Comparison of ENCODE assay signal across 18 mouse cellular contexts in genomic region chr5:139906507-139906906, GRCm38 (mm10). TPM values are rescaled to one million over a fixed set of nuclear protein-coding genes. Genes with fewer than 3 reads are reported as not detected.
DNase-seq lines count a peak whose midpoint lies in the region; ATAC-seq and TF ChIP-seq lines count a peak whose summit lies in the region.
"Had no signal": no experiment of that assay in that cellular context is flagged by ENCODE, and none has a peak within 500 bp of the region (broad histone marks: within the 10 kb centered on the region; RNA-seq: fewer than 3 reads in every experiment).

No protein-coding gene starts in this region.

- peak overlapping the region; percentile 96 for H3K4me2 ChIP-seq in hindbrain, embryonic 14.5 days (replicated peaks)
- H3K4me2 ChIP-seq in neural tube, embryonic 13.5 days = peak overlapping the region; percentile 97

- no peak for TF ChIP-seq CTCF in kidney, adult 2 months (conservative IDR thresholded peaks at IDR 0.05; ENCODE audit: insufficient read depth, insufficient read length, low read depth, low read length)
- TF ChIP-seq CTCF in gastrocnemius, adult 2 months (IDR thresholded peaks at IDR 0.05) = no peak

- no peak for ATAC-seq in hindbrain, embryonic 14.5 days (ENCODE audit: low FRiP score)
- ATAC-seq in neural tube, embryonic 13.5 days (ENCODE audit: low read depth) = no peak
- no peak for ATAC-seq in erythroblast, adult 5-6 weeks (replicated peaks; ENCODE audit: low FRiP score, poor library complexity, severe bottlenecking)
- ATAC-seq: activated CD4-positive, CD25-positive, alpha-beta regulatory T cell, adult 4 months; liver, embryonic 12.5 days had no signal

- 0 out of 2 replicates have a peak, but pooled peaks cover 8% of the 10 kb centered on the region for H3K4me1 ChIP-seq in kidney, adult 2 months (ENCODE audit: control insufficient read depth, insufficient read depth, low read length)
- H3K4me1 ChIP-seq in hindbrain, embryonic 14.5 days (replicated peaks; ENCODE audit: control insufficient read depth, insufficient read depth, low read length) = peaks cover 30% of the 10 kb centered on the region
- peaks cover 44% of the 10 kb centered on the region for H3K4me1 ChIP-seq in neural tube, embryonic 13.5 days (replicated peaks)

- H3K9me3 ChIP-seq in hindbrain, embryonic 14.5 days (ENCODE audit: control insufficient read depth, low read length) = no peaks in the 10 kb centered on the region
- H3K9me3 ChIP-seq in neural tube, embryonic 13.5 days = no peaks in the 10 kb centered on the region
- H3K9me3 ChIP-seq: heart, embryonic 12.5 days; limb, embryonic 12.5 days; liver, embryonic 12.5 days; midbrain, embryonic 12.5 days had no signal

- H3K27me3 ChIP-seq in kidney, adult 2 months (replicated peaks; ENCODE audit: control insufficient read depth, insufficient read depth, low read length) = peaks cover 3% of the 10 kb centered on the region; the same call in 1 of the 2 replicates
- H3K27me3 ChIP-seq in hindbrain, embryonic 14.5 days (ENCODE audit: control insufficient read depth, insufficient read depth, low read length) = peaks cover 45% of the 10 kb centered on the region
- H3K27me3 ChIP-seq in neural tube, embryonic 13.5 days = peaks cover 53% of the 10 kb centered on the region
- H3K27me3 ChIP-seq: Patski had no signal

- no peak overlapping the region for H3K27ac ChIP-seq in kidney, adult 2 months (ENCODE audit: insufficient read depth, low read depth, low read length)
- H3K27ac ChIP-seq in hindbrain, embryonic 14.5 days = no peak overlapping the region
- no peak overlapping the region for H3K27ac ChIP-seq in neural tube, embryonic 13.5 days (replicated peaks)
- H3K27ac ChIP-seq in gastrocnemius, adult 2 months = no peak overlapping the region
- H3K27ac ChIP-seq: limb, embryonic 12.5 days; liver, embryonic 12.5 days; midbrain, embryonic 12.5 days had no signal

- TF ChIP-seq POLR2A in kidney, adult 2 months (IDR thresholded peaks at IDR 0.05; ENCODE audit: low read depth, low read length) = no peak

- H3K9ac ChIP-seq in hindbrain, embryonic 14.5 days = peak overlapping the region; percentile 25; the same call in 1 of the 2 replicates
- peak overlapping the region; percentile 89 for H3K9ac ChIP-seq in neural tube, embryonic 13.5 days
- H3K9ac ChIP-seq: heart, embryonic 12.5 days; limb, embryonic 12.5 days; liver, embryonic 12.5 days; lung, embryonic 14.5 days had no signal

- intact Hi-C loops in gastrocnemius, adult 2 months (cut with DNase I) = loop anchor here (2.0 kb wide), 1 partner anchor 234 kb away; no protein-coding TSS in a partner anchor

- H3K4me3 ChIP-seq in kidney, adult 2 months (ENCODE audit: insufficient read depth, low read depth, low read length) = no peak overlapping the region
- H3K4me3 ChIP-seq in hindbrain, embryonic 14.5 days (replicated peaks; ENCODE audit: low read length) = peak overlapping the region; percentile 77; the same call in 1 of the 2 replicates
- peak overlapping the region; percentile 70; the same call in 1 of the 2 replicates for H3K4me3 ChIP-seq in neural tube, embryonic 13.5 days
- H3K4me3 ChIP-seq in gastrocnemius, adult 2 months = no peak overlapping the region
- H3K4me3 ChIP-seq: liver, embryonic 12.5 days had no signal

- DNase-seq in adrenal gland, postnatal 10 days = peak; percentile 25
- no peak for DNase-seq in adrenal gland, postnatal 36 days
- DNase-seq in kidney, postnatal 10 days = peak; percentile 27
- no peak for DNase-seq in kidney, adult 2 months
- no peak for DNase-seq in hindbrain, embryonic 14.5 days (ENCODE audit: low spot score)
- no peak for DNase-seq in gastrocnemius, adult 2 months
- DNase-seq: cerebellum, adult 11-12 months had no signal

- WGBS in kidney, adult 2 months = 60% methylated on average over 9 of the region's 9 CpGs
- WGBS in hindbrain, embryonic 14.5 days = 45% methylated on average over 9 of the region's 9 CpGs
- 43% methylated on average over 9 of the region's 9 CpGs for WGBS in neural tube, embryonic 13.5 days

- H3K36me3 ChIP-seq in kidney, adult 2 months (ENCODE audit: control insufficient read depth, insufficient read depth, low read length) = no peaks in the 10 kb centered on the region
- no peaks in the 10 kb centered on the region for H3K36me3 ChIP-seq in hindbrain, embryonic 14.5 days (replicated peaks; ENCODE audit: control insufficient read depth, insufficient read depth)
- no peaks in the 10 kb centered on the region for H3K36me3 ChIP-seq in neural tube, embryonic 13.5 days
- H3K36me3 ChIP-seq: heart, embryonic 12.5 days; limb, embryonic 12.5 days; liver, embryonic 12.5 days; midbrain, embryonic 12.5 days had no signal

RNA-seq across cellular contexts. Expression of gene Elfn1, which starts 1.2 kb away (rescaled TPM):
- 1 to 10 TPM; 1.1 to 2.2 TPM for total RNA-seq in adrenal gland, postnatal 10 days (2021)
- total RNA-seq in adrenal gland, postnatal 36 days (2021) = 10 to 100 TPM in 1 of 2 experiments, under 1 TPM in 1; 0.46 to 20.1 TPM
- polyA plus RNA-seq in kidney, adult 2 months (2012; rRNA removed) = 9.6 and 10.3 TPM in 2 replicates
- polyA plus RNA-seq in hindbrain, embryonic 14.5 days (2014; fragmentation: Nextera tagmentation; extraction: Ambion mirVana) = 3.5 and 5.0 TPM in 2 replicates
- polyA plus RNA-seq in neural tube, embryonic 13.5 days (2015; fragmentation: Nextera tagmentation; extraction: Ambion mirVana) = 3.3 and 4.0 TPM in 2 replicates
- not detected for total RNA-seq in gastrocnemius, adult 2 months (2021)
- total RNA-seq in erythroblast, adult 5-6 weeks (2015; ENCODE audit: low replicate concordance) = not detected in 2 replicates
- not detected in 2 replicates for total RNA-seq in erythroblast, adult 5-6 weeks (2017; ENCODE audit: low replicate concordance)
- total RNA-seq: gastrocnemius, adult 18-20 months; granulocyte monocyte progenitor cell, adult 5-6 weeks had no signal
- polyA plus RNA-seq: activated CD4-positive, CD25-positive, alpha-beta regulatory T cell, adult 4 months had no signal

Comparison
In these comparisons a context has a peak if more than half of its experiments do, and no peak if none do; other contexts are left out.
1. DNase-seq: peak in adrenal gland, postnatal 10 days (single experiment) and kidney, postnatal 10 days (single experiment); none in adrenal gland, postnatal 36 days (0 of 2), kidney, adult 2 months (single experiment), hindbrain, embryonic 14.5 days (single experiment) and gastrocnemius, adult 2 months (single experiment).
2. H3K4me3 ChIP-seq: peak in hindbrain, embryonic 14.5 days (single experiment) and neural tube, embryonic 13.5 days (single experiment); none in kidney, adult 2 months (single experiment) and gastrocnemius, adult 2 months (single experiment).